Mouse (Mus musculus): Measurements from ENCODE around the gene Pitpnm3.

Pitpnm3 gene

DNA sequence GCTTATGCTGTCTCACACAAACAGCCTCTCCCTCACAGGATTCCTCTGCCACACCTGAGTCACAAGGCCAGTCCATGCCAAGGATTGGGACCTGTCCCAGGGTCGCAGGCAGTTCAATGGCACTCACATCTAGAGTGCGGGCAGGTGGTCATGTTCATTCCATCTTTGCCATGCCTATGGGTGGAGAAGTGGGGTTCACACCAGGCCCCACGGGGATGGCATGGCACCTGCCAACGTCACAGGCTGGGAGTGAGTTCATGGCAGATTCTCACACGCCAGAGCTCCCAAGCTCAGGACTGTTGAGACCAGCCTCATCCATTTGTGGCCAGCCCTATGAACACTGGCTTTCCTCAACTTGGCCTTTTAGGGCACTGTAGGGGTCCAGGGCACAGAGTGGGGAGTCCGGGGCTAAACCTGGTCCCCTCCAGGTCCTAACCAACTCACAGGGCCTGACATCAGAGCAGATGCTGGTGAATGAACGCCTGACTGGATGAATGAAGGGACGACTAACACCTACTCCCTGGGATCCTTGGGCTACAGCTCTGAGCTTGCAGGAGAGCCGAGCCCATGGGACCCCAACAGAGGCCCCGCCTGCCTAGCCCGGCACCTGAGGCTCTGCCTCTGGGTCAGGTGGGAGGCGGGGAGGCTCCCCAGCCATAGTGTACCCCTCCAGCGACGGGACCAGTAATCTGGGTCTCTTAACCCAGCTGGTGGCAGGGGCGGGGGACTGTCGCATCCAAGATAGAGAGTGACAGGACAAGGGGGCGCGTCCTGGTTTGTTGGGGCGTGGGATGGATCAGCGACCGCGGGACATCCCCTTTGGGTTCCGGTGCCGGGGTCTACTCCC, 819 bp downstream of the Pitpnm3 start:
- peak; percentile 53 to 58 for DNase-seq

DNA sequence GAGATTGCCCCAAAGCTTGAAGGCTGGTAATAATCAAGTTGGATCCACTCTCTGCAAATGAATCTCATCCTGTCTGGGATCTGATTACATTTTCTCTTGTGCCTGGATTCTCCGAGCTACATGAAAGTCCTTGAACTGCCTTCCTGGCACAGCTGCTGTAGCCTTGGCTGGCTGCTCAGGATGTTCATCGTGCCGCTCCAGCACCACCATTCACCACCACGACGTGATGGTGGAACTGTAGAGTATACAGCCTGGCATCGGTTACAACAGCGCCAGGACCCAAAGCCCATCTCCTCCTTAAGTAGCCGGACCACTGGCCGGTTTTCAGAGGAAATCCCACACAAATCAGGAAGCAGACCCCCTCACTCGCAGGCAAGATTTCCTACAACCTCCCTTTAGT, 2.5 kb downstream of the Pitpnm3 start:
- peak; percentile 29 to 41 for DNase-seq

DNA sequence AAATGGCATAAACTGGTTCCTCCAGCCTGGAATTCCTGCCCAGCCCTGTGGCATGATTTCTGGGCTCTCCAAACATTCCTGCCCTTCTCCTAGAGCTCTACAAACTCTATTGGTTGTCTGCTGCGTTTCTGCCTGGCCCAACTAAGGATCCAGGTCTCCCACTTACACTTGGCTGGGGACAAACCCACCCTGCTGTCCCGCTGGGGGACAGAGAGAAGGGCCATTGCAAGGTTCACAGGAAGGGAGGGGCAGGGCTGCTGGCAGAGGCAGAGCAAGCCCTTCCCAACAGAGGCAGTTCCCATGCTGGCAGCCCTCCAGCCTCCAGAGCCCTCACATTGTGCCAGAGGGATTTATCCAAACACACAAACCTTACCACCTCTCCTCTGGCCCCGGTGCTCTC, 3.3 kb downstream of the Pitpnm3 start:
- peak; percentile 84 to 90 for DNase-seq

GRCm38 (mm10) chr11:72131697-72132096, 3.9 kb downstream of the Pitpnm3 start:
- DNase-seq: no peak

- DNase-seq: no peak
Measured at GRCm38 (mm10) chr11:72130905-72131304, 4.7 kb downstream of the Pitpnm3 start.

DNA sequence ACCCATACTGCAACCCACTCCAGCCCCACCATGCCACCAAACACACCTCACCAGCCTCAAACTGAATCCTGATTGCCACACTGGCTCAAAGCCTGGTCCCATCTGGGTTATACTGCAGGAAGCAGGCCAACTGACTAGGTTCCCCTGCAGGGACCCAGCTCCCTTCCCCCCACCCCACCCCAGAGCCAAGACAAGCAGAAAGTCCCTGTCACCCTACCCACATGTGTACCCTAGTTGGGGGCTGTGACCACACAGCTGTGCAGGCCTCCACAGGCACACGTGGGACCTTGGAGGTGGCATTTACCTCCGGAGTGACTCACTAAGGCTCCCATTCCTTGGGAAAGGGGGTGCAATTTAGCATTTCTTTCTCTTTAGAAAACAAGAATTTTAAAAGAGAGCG, 5.1 kb downstream of the Pitpnm3 start:
- DNase-seq: no peak

- DNase-seq: peak; percentile 73 to 81
Measured at GRCm38 (mm10) chr11:72130021-72130420, 5.6 kb downstream of the Pitpnm3 start.

- peak; percentile 55 to 56 for DNase-seq
Measured at GRCm38 (mm10) chr11:72129032-72129894, 6.3 kb downstream of the Pitpnm3 start.

GRCm38 (mm10) chr11:72127450-72128189, 8.0 kb downstream of the Pitpnm3 start:
- DNase-seq: peak; percentile 46 to 59

DNA sequence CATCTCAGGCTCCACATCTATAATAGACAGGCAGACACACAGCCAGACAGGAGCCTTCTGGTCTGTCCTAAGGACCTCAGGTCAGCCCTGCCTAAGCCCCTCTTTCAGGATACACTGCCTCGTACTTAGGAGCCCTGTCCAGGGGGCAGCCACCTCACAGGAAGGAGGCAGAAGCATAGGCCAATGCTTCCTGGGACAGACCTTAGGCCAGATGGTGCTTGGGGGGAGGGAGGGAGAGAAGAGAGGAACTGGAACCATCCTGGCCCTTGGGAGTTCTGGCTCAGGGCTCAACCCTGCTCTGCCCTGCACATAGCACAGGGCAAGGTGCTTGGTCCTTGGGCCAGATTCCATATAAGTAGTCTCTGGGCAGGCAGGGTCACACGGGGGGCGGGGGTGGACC, 9.8 kb downstream of the Pitpnm3 start:
- DNase-seq: peak; percentile 82 to 85

GRCm38 (mm10) chr11:72123531-72123930, 12.0 kb downstream of the Pitpnm3 start:
- DNase-seq: no peak

DNA sequence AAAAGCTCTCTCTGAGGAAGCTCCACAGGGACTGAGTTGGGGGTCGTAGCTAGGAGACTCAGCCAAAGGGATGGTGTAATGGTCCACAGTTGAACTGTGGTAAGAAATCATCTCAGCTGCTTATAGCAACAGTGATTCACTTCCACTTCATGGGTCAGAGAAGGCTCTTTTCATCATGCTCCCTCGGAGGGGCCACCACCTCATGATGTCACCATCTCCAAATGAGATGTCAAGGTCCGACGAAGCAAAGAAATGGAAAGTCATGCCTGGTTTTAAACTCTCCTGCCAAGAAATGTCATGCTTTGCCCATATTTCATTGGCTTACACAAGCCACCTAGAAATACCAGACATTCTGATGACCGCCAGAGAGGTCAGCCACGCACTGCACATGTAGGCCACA, 15.2 kb downstream of the Pitpnm3 start:
- no peak for DNase-seq

DNA sequence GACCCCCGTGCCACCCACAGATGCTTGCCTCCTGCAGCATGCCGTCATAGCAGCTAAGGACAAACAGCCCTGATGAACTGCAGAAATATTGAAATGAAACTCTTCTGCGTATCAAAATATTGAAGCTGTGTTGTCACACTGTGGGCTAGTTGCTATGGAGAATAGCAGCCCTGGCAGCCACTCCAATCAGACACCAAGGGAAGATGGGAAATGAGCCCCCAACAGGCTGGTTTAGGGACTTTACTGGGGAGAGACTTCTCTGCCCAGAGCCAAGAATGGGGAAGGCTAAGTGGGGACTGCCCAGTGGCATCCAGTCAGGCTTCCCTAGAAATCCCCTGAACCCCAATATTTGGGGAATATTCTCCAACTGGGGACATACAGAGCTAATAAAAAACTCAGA, 16.9 kb downstream of the Pitpnm3 start:
- no peak for DNase-seq

GRCm38 (mm10) chr11:72113296-72113695, 22.3 kb downstream of the Pitpnm3 start:
- DNase-seq: no peak

DNA sequence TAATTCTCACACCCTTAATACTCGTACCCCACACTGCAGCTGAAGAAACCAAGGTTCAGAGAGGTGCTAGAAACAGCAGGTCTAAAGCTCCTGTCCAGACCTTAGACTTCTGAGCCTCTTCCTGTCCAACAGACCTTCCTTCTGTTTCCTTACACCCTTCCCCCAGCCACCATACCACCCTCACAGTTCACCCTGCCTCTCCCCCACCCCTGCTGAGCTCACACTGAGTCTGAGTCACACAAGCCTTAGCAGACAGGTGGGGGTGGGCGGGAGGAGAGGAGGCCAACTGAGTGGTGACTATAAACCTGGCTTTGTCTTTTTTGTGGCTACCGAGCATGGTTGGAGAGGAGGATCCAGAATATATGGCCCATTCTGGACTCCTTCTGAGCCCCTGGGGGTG, 24.9 kb downstream of the Pitpnm3 start:
- DNase-seq: peak in 1 of 2 experiments; percentile 30

DNA sequence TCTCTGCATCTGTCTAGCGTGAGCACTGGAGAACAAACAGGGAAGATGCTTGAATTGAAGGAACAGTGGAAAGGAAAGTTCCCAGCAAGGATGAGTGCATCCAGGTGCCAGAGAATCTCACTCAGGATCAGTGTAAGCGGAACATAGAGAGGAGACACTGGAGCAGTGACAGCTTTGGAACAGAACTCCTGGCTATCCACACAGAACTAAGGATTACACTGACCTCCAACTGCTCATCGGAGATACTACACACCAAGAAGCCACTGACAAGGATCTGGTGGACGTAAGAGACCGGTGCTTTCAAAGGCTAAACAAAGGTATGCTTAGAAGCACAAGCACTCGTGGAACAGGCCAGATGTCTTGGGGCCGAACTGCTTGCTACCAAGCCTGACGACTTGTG, 31.4 kb downstream of the Pitpnm3 start:
- no peak for DNase-seq

DNA sequence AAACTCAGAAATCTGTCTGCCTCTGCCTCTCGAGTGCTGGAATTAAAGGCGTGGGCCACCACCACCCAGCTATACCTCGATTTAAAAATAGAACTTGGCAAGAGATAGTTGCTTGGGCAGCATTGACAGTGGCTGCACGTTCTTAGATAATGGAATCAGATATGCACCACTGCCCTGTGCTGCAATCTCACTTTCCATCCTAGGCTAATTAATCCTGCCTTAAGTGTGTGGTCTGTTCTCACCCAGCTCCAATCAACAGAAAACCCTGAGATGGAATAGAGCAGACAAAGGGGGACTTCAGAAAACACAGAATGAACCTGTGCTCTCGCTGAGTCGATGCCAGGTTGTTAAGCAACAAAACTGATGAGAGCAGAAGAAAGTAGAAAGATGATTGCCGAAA, 32.0 kb downstream of the Pitpnm3 start:
- no peak for DNase-seq

DNA sequence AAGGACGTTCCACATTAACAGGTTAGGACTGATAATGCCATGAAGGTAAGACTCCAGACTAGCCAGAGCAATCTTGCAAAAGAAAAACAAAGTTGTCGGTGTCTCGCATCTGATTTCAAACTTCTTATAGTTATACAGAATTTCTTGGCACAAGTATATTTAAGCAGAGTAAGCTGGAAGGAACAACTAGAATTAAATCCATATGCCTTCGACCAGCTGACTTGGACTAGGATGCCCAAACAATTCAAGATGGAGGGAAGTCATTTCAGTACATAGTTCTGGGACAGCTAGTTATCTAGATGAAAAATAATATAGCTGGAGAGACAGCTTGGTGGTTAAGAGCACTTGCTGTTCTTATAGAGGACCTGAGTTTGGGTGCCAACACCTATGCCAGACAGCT, 34.6 kb downstream of the Pitpnm3 start:
- no peak for DNase-seq

- no peak for DNase-seq
Measured at GRCm38 (mm10) chr11:72099181-72099580, 36.4 kb downstream of the Pitpnm3 start.

- no peak for DNase-seq
Measured at GRCm38 (mm10) chr11:72098027-72098426, 37.6 kb downstream of the Pitpnm3 start.

- DNase-seq: no peak
Measured at GRCm38 (mm10) chr11:72095994-72096393, 39.6 kb downstream of the Pitpnm3 start.

- DNase-seq: peak; percentile 50 to 53
Measured at GRCm38 (mm10) chr11:72094442-72094841, 41.1 kb downstream of the Pitpnm3 start.

GRCm38 (mm10) chr11:72092390-72092789, 43.2 kb downstream of the Pitpnm3 start:
- DNase-seq: no peak

Data from cerebellum, postnatal 25 days (tissue).